ENCODE assay signal across 9 mouse cellular contexts in genomic region chr14:25353804-25354203, GRCm38 (mm10).
DNase-seq lines count a peak whose midpoint lies in the region; ATAC-seq and TF ChIP-seq lines count a peak whose summit lies in the region.
"Had no signal": no experiment of that assay in that cellular context is flagged by ENCODE, and none has a peak within 500 bp of the region (broad histone marks: within the 10 kb centered on the region; RNA-seq: fewer than 3 reads in every experiment).

No protein-coding gene starts in this region.

- H3K4me2 ChIP-seq in intestine, embryonic 14.5 days (ENCODE audit: low read length) = no peak overlapping the region
- no peak overlapping the region for H3K4me2 ChIP-seq in intestine, postnatal 0 days (replicated peaks; ENCODE audit: low read depth)

- H3K4me3 ChIP-seq in intestine, embryonic 14.5 days (ENCODE audit: low read depth, low read length) = no peak overlapping the region
- H3K4me3 ChIP-seq in intestine, postnatal 0 days (ENCODE audit: low read depth, low read length) = no peak overlapping the region
- H3K4me3 ChIP-seq in heart, adult 2 months = no peak overlapping the region
- H3K4me3 ChIP-seq in small intestine, adult 2 months (ENCODE audit: low read depth, low read length) = no peak overlapping the region
- H3K4me3 ChIP-seq: megakaryocyte, embryonic 14.5 days had no signal

- no peak for TF ChIP-seq POLR2A in heart, adult 2 months (IDR thresholded peaks at IDR 0.05; ENCODE audit: insufficient read depth, low read depth, low read length)
- no peak for TF ChIP-seq POLR2A in small intestine, adult 2 months (IDR thresholded peaks at IDR 0.05; ENCODE audit: low read depth, low read length)

- TF ChIP-seq CTCF in intestine, postnatal 0 days (IDR thresholded peaks at IDR 0.05; ENCODE audit: low read depth) = no peak
- no peak for TF ChIP-seq CTCF in heart, adult 2 months (IDR thresholded peaks at IDR 0.05)
- no peak for TF ChIP-seq CTCF in small intestine, adult 2 months (IDR thresholded peaks at IDR 0.05; ENCODE audit: extremely low read depth, insufficient read length, insufficient replicate concordance, low read depth, low read length)

- no peak for ATAC-seq in intestine, embryonic 14.5 days (replicated peaks; ENCODE audit: low FRiP score, low TSS enrichment, low read depth)
- ATAC-seq in intestine, postnatal 0 days = no peak

- H3K9ac ChIP-seq in intestine, embryonic 14.5 days (ENCODE audit: low read length) = 0 out of 2 replicates have a peak overlapping the region, but pooled peaks have one; percentile 4
- H3K9ac ChIP-seq in intestine, postnatal 0 days (ENCODE audit: low read depth, low read length) = no peak overlapping the region
- H3K9ac ChIP-seq in heart, adult 2 months (ENCODE audit: low read depth, low read length) = no peak overlapping the region

- WGBS in intestine, embryonic 14.5 days = 58% methylated on average over 8 of the region's 8 CpGs
- WGBS in intestine, postnatal 0 days = 71% methylated on average over 8 of the region's 8 CpGs
- 61% methylated on average over 8 of the region's 8 CpGs for WGBS in heart, adult 2 months
- 81% methylated on average over 8 of the region's 8 CpGs for WGBS in small intestine, adult 2 months

- 0 out of 2 replicates have a peak, but pooled peaks cover 5% of the 10 kb centered on the region for H3K4me1 ChIP-seq in intestine, embryonic 14.5 days (replicated peaks; ENCODE audit: control insufficient read depth, insufficient read depth, low read length)
- 0 out of 2 replicates have a peak, but pooled peaks cover 2% of the 10 kb centered on the region for H3K4me1 ChIP-seq in intestine, postnatal 0 days (replicated peaks; ENCODE audit: control insufficient read depth, insufficient read depth, low read length)
- peaks cover 5% of the 10 kb centered on the region for H3K4me1 ChIP-seq in heart, adult 2 months (ENCODE audit: control insufficient read depth, insufficient read depth, low read length)
- peaks cover 17% of the 10 kb centered on the region; the same call in 1 of the 2 replicates for H3K4me1 ChIP-seq in small intestine, adult 2 months (ENCODE audit: control insufficient read depth, insufficient read depth, insufficient read length, low read length)

- intact Hi-C loops in heart, adult 2 months (cut with DNase I) = no loop called here

- no peaks in the 10 kb centered on the region for H3K9me3 ChIP-seq in intestine, embryonic 14.5 days (ENCODE audit: control insufficient read depth, low read length)
- H3K9me3 ChIP-seq in intestine, postnatal 0 days (ENCODE audit: control insufficient read depth) = no peaks in the 10 kb centered on the region
- H3K9me3 ChIP-seq: megakaryocyte, embryonic 14.5 days had no signal

- no peaks in the 10 kb centered on the region for H3K36me3 ChIP-seq in intestine, embryonic 14.5 days (ENCODE audit: control insufficient read depth, insufficient read depth, low read length)
- H3K36me3 ChIP-seq in intestine, postnatal 0 days (ENCODE audit: control insufficient read depth, insufficient read depth) = no peaks in the 10 kb centered on the region
- H3K36me3 ChIP-seq in heart, adult 2 months (ENCODE audit: control insufficient read depth, insufficient read depth, low read length) = no peaks in the 10 kb centered on the region
- H3K36me3 ChIP-seq in small intestine, adult 2 months (ENCODE audit: control insufficient read depth, insufficient read depth, low read length) = no peaks in the 10 kb centered on the region

- DNase-seq in intestine, embryonic 14.5 days (ENCODE audit: low spot score) = no peak
- peak; percentile 85 for DNase-seq in adrenal gland, adult 8-10 months
- DNase-seq in heart, adult 2 months = peak; percentile 74 to 82
- DNase-seq in kidney, postnatal 4 days = peak; percentile 77 to 82
- DNase-seq in spleen, postnatal 14 days (ENCODE audit: low spot score in 2 of 2) = no peak
- DNase-seq in B cell, adult 2 months = no peak

- no peak for TF ChIP-seq EP300 in heart, adult 2 months (IDR thresholded peaks at IDR 0.05; ENCODE audit: insufficient read depth, low read depth, low read length)

- peak overlapping the region; percentile 43; the same call in 1 of the 2 replicates for H3K27ac ChIP-seq in intestine, embryonic 14.5 days (ENCODE audit: low read depth)
- no peak overlapping the region; the same call in 1 of the 2 replicates for H3K27ac ChIP-seq in intestine, postnatal 0 days (ENCODE audit: low read depth, low read length)
- no peak overlapping the region for H3K27ac ChIP-seq in heart, adult 2 months
- H3K27ac ChIP-seq in small intestine, adult 2 months (ENCODE audit: insufficient read depth, low read depth, low read length) = peak overlapping the region; percentile 19; the same call in 1 of the 2 replicates

- no peaks in the 10 kb centered on the region for H3K79me2 ChIP-seq in heart, adult 2 months (replicated peaks; ENCODE audit: control insufficient read depth, insufficient read depth, low read length)

- no peaks in the 10 kb centered on the region for H3K27me3 ChIP-seq in intestine, embryonic 14.5 days (replicated peaks; ENCODE audit: control insufficient read depth, insufficient read depth, low read length)
- H3K27me3 ChIP-seq in intestine, postnatal 0 days (replicated peaks; ENCODE audit: control insufficient read depth, insufficient read depth, low read length) = no peaks in the 10 kb centered on the region
- H3K27me3 ChIP-seq in heart, adult 2 months (ENCODE audit: control insufficient read depth, insufficient read depth, low read length) = no peaks in the 10 kb centered on the region
- H3K27me3 ChIP-seq in small intestine, adult 2 months (ENCODE audit: control insufficient read depth, insufficient read depth, low read length) = no peaks in the 10 kb centered on the region

Comparison
In these comparisons a context has a peak if more than half of its experiments do, and no peak if none do; other contexts are left out.
1. H3K27ac ChIP-seq: peak in intestine, embryonic 14.5 days (single experiment) and small intestine, adult 2 months (single experiment); none in intestine, postnatal 0 days (single experiment) and heart, adult 2 months (single experiment).
2. DNase-seq: peak in adrenal gland, adult 8-10 months (single experiment), heart, adult 2 months (2 of 2) and kidney, postnatal 4 days (2 of 2); none in intestine, embryonic 14.5 days (single experiment), spleen, postnatal 14 days (0 of 2) and B cell, adult 2 months (0 of 2).